Mouse (Mus musculus) 3134 (cell line): ENCODE measurements at regions not wholly inside any gene's neighbourhood (a gene's known extent, or its start where the extent isn't known, plus 50 kb on each side); places are given as distances from the start of the nearest gene placed in this dataset.

Source experiments
- DNase-seq: peaks from one replicate; pipeline ENCODE4 v3.0.0-alpha.2; 2011; ENCODE audit warnings: low spot score; ENCODE audit not compliant: insufficient read length; ENCODE audit errors: extremely low read depth

GRCm38 (mm10) chr12:21492549-21493291 is 75.3 kb upstream of the Ywhaq start:
- DNase-seq = no peak

GRCm38 (mm10) chr12:21481644-21482043 is 64.2 kb upstream of the Ywhaq start:
- DNase-seq = no peak

GRCm38 (mm10) chr12:21480226-21480625 is 62.8 kb upstream of the Ywhaq start:
- peak; percentile 20 for DNase-seq

GRCm38 (mm10) chr12:21479251-21479650 is 61.8 kb upstream of the Ywhaq start:
- DNase-seq = no peak

- DNase-seq = no peak
Measured at GRCm38 (mm10) chr12:21476516-21476915, 59.1 kb upstream of the Ywhaq start.

- no peak for DNase-seq
Measured at GRCm38 (mm10) chr12:21472951-21473710, 55.7 kb upstream of the Ywhaq start.

GRCm38 (mm10) chr12:21472487-21472886 is 55.0 kb upstream of the Ywhaq start:
- peak; percentile 76 for DNase-seq

- no peak for DNase-seq
Measured at GRCm38 (mm10) chr12:21471986-21472385, 54.5 kb upstream of the Ywhaq start.

- DNase-seq = no peak
Measured at GRCm38 (mm10) chr12:21470286-21470685, 52.8 kb upstream of the Ywhaq start.
